Mouse (Mus musculus) kidney, adult 2 months (tissue): Measurements from ENCODE around the gene Syna. TPM values are rescaled to one million over a fixed set of nuclear protein-coding genes. Genes with fewer than 3 reads are reported as not detected.

Experiments used
- DNase-seq: peaks from one replicate; pipeline ENCODE4 v3.0.0; 2021
- H3K27ac ChIP-seq: fragments of 200-500 bp; 2 replicates; pipeline ENCODE4 v1.5.1; 2012; ENCODE audit warnings: low read depth, low read length, control low read depth, inconsistent platforms; ENCODE audit not compliant: insufficient read depth
- H3K27me3 ChIP-seq: fragments of 200-500 bp; replicated peaks from 2 replicates; pipeline ENCODE4 v1.6.1; 2012; ENCODE audit warnings: mild to moderate bottlenecking, moderate library complexity, low read length, inconsistent platforms; ENCODE audit not compliant: control insufficient read depth, insufficient read depth
- H3K36me3 ChIP-seq: fragments of 200-500 bp; 2 replicates; pipeline ENCODE4 v1.6.1; 2012; ENCODE audit warnings: mild to moderate bottlenecking, moderate library complexity, low read length, inconsistent platforms; ENCODE audit not compliant: control insufficient read depth, insufficient read depth
- H3K4me1 ChIP-seq: fragments of 200-500 bp; 2 replicates; pipeline ENCODE4 v1.6.1; 2011; ENCODE audit warnings: low read length; ENCODE audit not compliant: control insufficient read depth, insufficient read depth
- H3K4me3 ChIP-seq: fragments of 200-500 bp; 2 replicates; pipeline ENCODE4 v1.5.1; 2011; ENCODE audit warnings: mild to moderate bottlenecking, low read depth, low read length, control low read depth; ENCODE audit not compliant: insufficient read depth
- CTCF ChIP-seq: fragments of 200-500 bp; conservative IDR thresholded peaks from 2 replicates; pipeline ENCODE4 v1.5.1; 2011; ENCODE audit warnings: low read depth, mild to moderate bottlenecking, control low read depth, low read length, moderate library complexity, mixed read lengths; ENCODE audit not compliant: insufficient read depth, insufficient read length
- POLR2A ChIP-seq: fragments of 200-500 bp; IDR thresholded peaks from one replicate; pipeline ENCODE4 v1.6.1; 2011; ENCODE audit warnings: low read depth, low read length, control low read depth
- WGBS: fragments of 180-500 bp; shearing (Covaris S2); methylation state at CpG from one replicate; pipeline ENCODE4 v1.1.7; 2018; 5-methylcytosine and 5-hydroxymethylcytosine counted together
- polyA plus RNA-seq: library from polyadenylated mRNA; depleted of rRNA; stranded (reverse); fragments of >200 nt; gene quantifications from 2 replicates; pipeline ENCODE4 v1.2.3, GENCODE M21; 2012

The Syna gene
- polyA plus RNA-seq, 1 experiment, result 0.48 TPM

- Histone ChIP-seq H3K27ac (no peak overlapping the region), H3K4me3 (no peak overlapping the region), H3K27me3 (no peaks in the 10 kb centered on the region), H3K4me1 (0 out of 2 replicates have a peak, but pooled peaks cover 2% of the 10 kb centered on the region), H3K36me3 (no peaks in the 10 kb centered on the region; the same call in 1 of the 2 replicates)
- WGBS, result 78% methylated on average over 9 of the region's 9 CpGs
- DNase-seq, result no peak
- TF ChIP-seq POLR2A (no peak), CTCF (no peak)
These were observed 28.4 kb downstream of the Syna start for GRCm38 (mm10) chr5:134531585-134531984.

DNA sequence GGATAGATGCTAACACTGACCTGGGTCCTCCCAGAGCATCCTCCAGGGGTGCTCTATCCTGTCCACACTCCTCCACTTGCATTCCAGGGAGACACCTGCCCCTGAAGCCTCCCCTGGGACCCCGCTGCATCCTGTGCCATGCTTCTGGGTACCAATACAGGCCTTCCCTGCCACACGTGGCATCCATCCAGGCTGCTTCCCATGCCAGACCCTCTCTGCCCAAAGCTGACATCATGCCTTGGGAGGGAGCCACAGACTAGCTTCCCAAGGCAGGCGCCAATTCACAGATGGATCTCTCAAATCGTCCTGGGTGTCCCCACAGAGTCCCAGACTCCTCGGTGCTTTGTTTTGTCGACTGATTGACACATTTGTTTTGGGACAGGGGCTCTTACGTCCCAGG lies 29.1 kb downstream of the Syna start:
- H3K27ac ChIP-seq, result no peak overlapping the region
- H3K4me1 ChIP-seq, result 0 out of 2 replicates have a peak, but pooled peaks cover 2% of the 10 kb centered on the region
- H3K4me3 ChIP-seq, result no peak overlapping the region
- TF ChIP-seq CTCF (no peak), POLR2A (no peak)
- no peak for DNase-seq
- no peaks in the 10 kb centered on the region for H3K27me3 ChIP-seq
- WGBS, result 76% methylated on average over 7 of the region's 7 CpGs
- H3K36me3 ChIP-seq, result no peaks in the 10 kb centered on the region; the same call in 1 of the 2 replicates

DNA sequence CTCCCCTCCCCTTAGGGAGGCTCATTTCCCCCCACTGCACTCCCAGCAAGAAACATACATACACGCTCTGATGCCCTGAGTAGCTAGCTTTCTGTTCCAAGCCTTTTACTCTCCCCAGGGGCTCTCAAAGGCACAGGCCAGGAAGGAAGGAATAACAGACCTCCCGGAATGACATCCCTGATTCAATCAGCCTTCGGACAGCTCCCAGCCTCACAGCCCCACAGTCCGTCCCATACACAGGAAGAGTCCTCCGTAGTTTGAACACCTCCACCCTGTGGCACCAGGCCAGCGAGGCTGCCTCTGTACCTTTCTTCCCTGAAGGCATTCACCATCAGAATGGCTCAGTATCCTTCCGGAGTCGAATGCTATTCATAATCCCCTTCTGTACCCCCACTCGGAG lies 31.5 kb downstream of the Syna start:
- Histone ChIP-seq H3K4me3 (no peak overlapping the region), H3K27me3 (no peaks in the 10 kb centered on the region), H3K36me3 (no peaks in the 10 kb centered on the region), H3K27ac (no peak overlapping the region), H3K4me1 (0 out of 2 replicates have a peak, but pooled peaks cover 2% of the 10 kb centered on the region)
- TF ChIP-seq CTCF, result no peak
- no peak for TF ChIP-seq POLR2A
- no peak for DNase-seq
- 37% methylated on average over 9 of the region's 9 CpGs for WGBS

- H3K4me3 ChIP-seq, result no peak overlapping the region
- H3K27ac ChIP-seq, result no peak overlapping the region
- 93% methylated on average over 15 of the region's 15 CpGs for WGBS
These were observed 33.8 kb downstream of the Syna start for GRCm38 (mm10) chr5:134525971-134526711.

DNA sequence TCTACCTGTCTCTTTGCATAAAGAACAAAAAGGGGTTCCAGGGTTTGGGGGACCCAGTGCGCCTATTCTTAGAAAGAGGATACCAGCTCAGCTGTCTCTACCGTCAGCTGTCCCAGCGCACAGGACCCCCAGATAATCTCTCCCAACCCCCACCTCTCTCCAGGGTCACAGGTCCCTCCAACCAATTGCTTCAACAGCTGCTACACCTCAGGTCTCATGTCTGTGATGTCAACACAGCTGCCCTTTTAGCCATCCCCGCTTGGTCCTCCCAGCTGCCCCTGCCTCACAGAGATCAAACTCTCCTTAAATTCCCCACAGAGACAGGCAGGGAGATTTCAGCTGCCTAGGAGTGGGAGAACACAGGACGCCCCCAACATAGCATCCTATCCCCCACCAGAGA lies 36.2 kb downstream of the Syna start:
- 75% methylated on average over 5 of the region's 5 CpGs for WGBS
- TF ChIP-seq POLR2A, result no peak
- no peak for TF ChIP-seq CTCF
- Histone ChIP-seq H3K4me1 (0 out of 2 replicates have a peak, but pooled peaks cover 2% of the 10 kb centered on the region), H3K4me3 (no peak overlapping the region), H3K27me3 (no peaks in the 10 kb centered on the region), H3K27ac (no peak overlapping the region), H3K36me3 (no peaks in the 10 kb centered on the region)
- no peak for DNase-seq

More at GRCm38 (mm10) chr5:134525971-134526711, 33.8 kb downstream of the Syna start:
- TF ChIP-seq CTCF (peak; percentile 32; the same call in 1 of the 2 replicates), POLR2A (no peak)
- Histone ChIP-seq H3K27me3 (no peaks in the 10 kb centered on the region), H3K4me1 (0 out of 2 replicates have a peak, but pooled peaks cover 2% of the 10 kb centered on the region), H3K36me3 (no peaks in the 10 kb centered on the region)
- DNase-seq, result peak; percentile 29

GRCm38 (mm10) chr5:134522524-134522923 lies 37.4 kb downstream of the Syna start:
- Histone ChIP-seq H3K27me3 (no peaks in the 10 kb centered on the region), H3K4me3 (no peak overlapping the region), H3K36me3 (no peaks in the 10 kb centered on the region), H3K4me1 (no peaks in the 10 kb centered on the region), H3K27ac (no peak overlapping the region)
- no peak for TF ChIP-seq POLR2A
- TF ChIP-seq CTCF, result no peak
- DNase-seq, result no peak
- WGBS, result 91% methylated on average over 26 of the region's 26 CpGs

DNA sequence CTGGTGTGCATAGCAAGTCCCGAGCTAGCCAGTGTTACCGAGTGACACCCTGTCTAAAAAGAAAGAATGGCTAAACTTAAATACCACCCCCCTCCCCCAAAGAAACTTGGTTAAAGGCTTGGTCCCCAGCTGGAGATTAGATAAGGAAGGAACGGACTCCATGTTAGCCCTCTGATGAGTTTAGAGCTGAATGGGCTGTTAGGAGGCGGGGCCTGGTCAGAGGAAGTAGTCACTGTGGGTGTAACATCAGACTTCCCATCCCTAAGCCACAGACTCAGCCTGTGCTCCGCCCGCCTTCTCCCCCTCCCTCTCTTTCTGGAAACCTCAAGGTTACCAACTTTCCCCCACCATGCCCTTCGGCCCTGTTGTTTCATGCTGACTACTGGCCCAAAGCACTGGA lies 38.2 kb downstream of the Syna start:
- no peaks in the 10 kb centered on the region for H3K36me3 ChIP-seq

More for the DNA sequence above, 38.2 kb downstream of the Syna start:
- TF ChIP-seq CTCF (no peak), POLR2A (no peak)
- H3K4me3 ChIP-seq, result no peak overlapping the region
- H3K4me1 ChIP-seq, result no peaks in the 10 kb centered on the region
- no peak overlapping the region for H3K27ac ChIP-seq
- H3K27me3 ChIP-seq, result no peaks in the 10 kb centered on the region
- WGBS, result 86% methylated on average over 7 of the region's 7 CpGs
- DNase-seq, result no peak
